Mouse (Mus musculus) CH12F3 (cell line): Measurements from ENCODE around the gene Bcl2l13.
"Not testable (repeated sequence)": the region's sequence is repeated elsewhere in the genome, so short reads cannot be mapped to it uniquely, and the experiment has no call there.

Experiments used
- in situ Hi-C: fragments of 300-500 bp; cut with MboI; formaldehyde crosslinking; loops from 2 replicates; pipeline ENCODE4 v1.14.3; 2020; ENCODE audit warnings: low sequenced_read_pairs

The Bcl2l13 gene

GRCm38 (mm10) chr6:120898188-120898833, 62.3 kb downstream of the Bcl2l13 start:
- in situ Hi-C loops = no loop called here

- in situ Hi-C loops = no loop called here
Observed at GRCm38 (mm10) chr6:120901776-120902645, 66.0 kb downstream of the Bcl2l13 start.

- in situ Hi-C loops = no loop called here
Observed at GRCm38 (mm10) chr6:120903450-120903912, 67.5 kb downstream of the Bcl2l13 start.

GRCm38 (mm10) chr6:120903961-120904360, 67.9 kb downstream of the Bcl2l13 start:
- in situ Hi-C loops = no loop called here

GRCm38 (mm10) chr6:120905111-120905510, 69.1 kb downstream of the Bcl2l13 start:
- in situ Hi-C loops = no loop called here

- in situ Hi-C loops = no loop called here
Observed at GRCm38 (mm10) chr6:120906521-120906920, 70.5 kb downstream of the Bcl2l13 start.

GRCm38 (mm10) chr6:120907876-120908597, 72.0 kb downstream of the Bcl2l13 start:
- in situ Hi-C loops = not testable (repeated sequence)

GRCm38 (mm10) chr6:120909501-120909900, 73.5 kb downstream of the Bcl2l13 start:
- in situ Hi-C loops = no loop called here

GRCm38 (mm10) chr6:120911213-120912007, 75.4 kb downstream of the Bcl2l13 start:
- in situ Hi-C loops = no loop called here

GRCm38 (mm10) chr6:120912931-120913330, 76.9 kb downstream of the Bcl2l13 start:
- in situ Hi-C loops = no loop called here

- in situ Hi-C loops = no loop called here
Observed at GRCm38 (mm10) chr6:120913783-120914182, 77.8 kb downstream of the Bcl2l13 start.

- in situ Hi-C loops = no loop called here
Observed at GRCm38 (mm10) chr6:120914533-120914910, 78.5 kb downstream of the Bcl2l13 start.

- in situ Hi-C loops = no loop called here
Observed at GRCm38 (mm10) chr6:120914911-120915648, 79.1 kb downstream of the Bcl2l13 start.

- in situ Hi-C loops = no loop called here
Observed at GRCm38 (mm10) chr6:120915649-120915975, 79.6 kb downstream of the Bcl2l13 start.

- in situ Hi-C loops = no loop called here
Observed at GRCm38 (mm10) chr6:120916074-120916971, 80.3 kb downstream of the Bcl2l13 start, which contains the start of gene Bid. Bid (minus strand) TSS chr6:120916853.

GRCm38 (mm10) chr6:120916972-120917881, 81.2 kb downstream of the Bcl2l13 start:
- in situ Hi-C loops = not testable (repeated sequence)

- in situ Hi-C loops = no loop called here
Observed at GRCm38 (mm10) chr6:120917975-120918374, 82.0 kb downstream of the Bcl2l13 start.

GRCm38 (mm10) chr6:120924791-120925321, 88.8 kb downstream of the Bcl2l13 start:
- in situ Hi-C loops = not testable (repeated sequence)
